Mouse (Mus musculus) brown adipose tissue, adult 24 weeks (tissue): ENCODE results near the gene Lmo3. TPM values are rescaled to one million over a fixed set of nuclear protein-coding genes. Genes with fewer than 3 reads are reported as not detected.

Source experiments
- H3K27ac ChIP-seq: fragments of 200-500 bp; replicated peaks from 2 replicates; pipeline ENCODE4 v1.5.1; 2012; ENCODE audit warnings: low read depth, mild to moderate bottlenecking, low read length
- H3K4me1 ChIP-seq: fragments of 200-500 bp; 2 replicates; pipeline ENCODE4 v1.6.1; 2012; ENCODE audit warnings: low read length, mixed read lengths; ENCODE audit not compliant: control insufficient read depth, insufficient read depth, insufficient read length
- H3K4me3 ChIP-seq: fragments of 200-500 bp; 2 replicates; pipeline ENCODE4 v1.5.1; 2012; ENCODE audit warnings: low read depth, mild to moderate bottlenecking, low read length, moderate library complexity; ENCODE audit not compliant: insufficient read depth
- polyA plus RNA-seq: library from polyadenylated mRNA; stranded (reverse); fragments of >200 nt; gene quantifications from 2 replicates; pipeline ENCODE4 v1.2.4, GENCODE M21; 2012; ENCODE audit not compliant: missing spikeins, insufficient read depth, insufficient read length

Lmo3 gene
- polyA plus RNA-seq, 1 experiment, result not detected

DNA sequence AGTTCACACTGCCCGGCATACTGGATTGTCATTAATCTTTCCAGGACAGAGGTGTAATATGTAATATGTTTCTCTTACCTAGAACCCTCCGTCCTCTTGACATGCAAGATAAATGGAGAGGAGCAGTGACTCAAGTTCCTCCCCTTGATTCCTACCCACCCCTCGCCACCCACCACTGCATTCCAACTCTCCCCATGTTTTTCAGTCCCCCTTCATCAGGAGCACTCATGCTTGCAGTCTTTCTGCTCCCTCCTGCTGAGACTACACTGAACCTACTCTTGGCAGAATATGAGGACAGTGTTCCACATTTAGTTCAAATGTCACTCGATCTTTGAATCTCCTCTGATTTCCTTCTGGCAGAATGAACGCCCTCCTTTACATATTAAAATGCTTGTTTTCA lies 190.7 kb downstream of the Lmo3 start:
- no peaks in the 10 kb centered on the region for H3K4me1 ChIP-seq
- H3K4me3 ChIP-seq, result no peak overlapping the region
- H3K27ac ChIP-seq, result no peak overlapping the region

- H3K4me1 ChIP-seq, result no peaks in the 10 kb centered on the region
- H3K27ac ChIP-seq, result no peak overlapping the region
- H3K4me3 ChIP-seq, result no peak overlapping the region
These were observed 193.4 kb downstream of the Lmo3 start for GRCm38 (mm10) chr6:138388168-138388936.

- Histone ChIP-seq H3K4me1 (no peaks in the 10 kb centered on the region), H3K27ac (no peak overlapping the region), H3K4me3 (no peak overlapping the region)
These were observed 198.6 kb downstream of the Lmo3 start for GRCm38 (mm10) chr6:138383208-138383607.

DNA sequence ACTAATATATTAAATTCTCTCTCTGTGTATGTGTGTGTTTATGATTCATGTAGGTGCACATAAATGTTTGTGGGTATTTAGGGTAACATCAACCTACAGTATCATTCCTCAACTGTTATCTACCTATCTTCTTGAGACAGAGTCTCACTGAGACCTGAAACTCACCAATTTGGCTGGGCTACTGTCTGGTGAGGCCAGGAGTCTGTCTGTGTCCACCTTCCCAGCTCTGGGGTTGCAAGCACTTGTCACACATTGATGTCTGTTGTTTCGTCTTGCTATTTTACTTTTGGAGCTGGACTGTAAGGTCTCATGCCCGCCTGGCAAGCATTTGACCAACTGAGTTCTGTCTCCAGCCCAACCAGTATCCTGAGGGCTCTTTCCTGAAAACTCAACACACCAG lies 210.6 kb downstream of the Lmo3 start:
- H3K4me3 ChIP-seq, result no peak overlapping the region
- H3K4me1 ChIP-seq, result no peaks in the 10 kb centered on the region
- no peak overlapping the region for H3K27ac ChIP-seq

DNA sequence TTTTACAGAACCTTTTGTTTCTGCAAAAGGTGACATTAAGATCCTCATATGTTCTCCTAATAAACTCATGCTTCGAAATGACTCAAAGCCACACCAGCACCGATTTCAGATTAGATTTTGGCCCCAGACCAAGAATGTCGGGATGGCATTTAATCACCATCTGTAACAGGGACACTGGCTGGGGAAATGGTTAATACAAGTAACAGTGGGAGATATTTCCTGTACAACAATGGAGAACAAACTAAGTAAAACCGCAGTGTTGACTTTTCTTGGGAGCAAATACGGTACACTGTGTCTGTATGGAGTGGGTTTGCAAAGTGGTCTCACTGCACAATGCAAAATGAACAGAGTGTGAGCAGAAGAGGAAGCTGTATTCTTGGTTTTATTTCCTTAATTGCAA lies 217.7 kb downstream of the Lmo3 start:
- Histone ChIP-seq H3K4me1 (no peaks in the 10 kb centered on the region), H3K4me3 (no peak overlapping the region), H3K27ac (no peak overlapping the region)

GRCm38 (mm10) chr6:138350587-138351345 lies 231.0 kb downstream of the Lmo3 start:
- no peak overlapping the region for H3K27ac ChIP-seq
- no peak overlapping the region for H3K4me3 ChIP-seq
- H3K4me1 ChIP-seq, result no peaks in the 10 kb centered on the region

- no peak overlapping the region for H3K4me3 ChIP-seq
- no peaks in the 10 kb centered on the region for H3K4me1 ChIP-seq
- H3K27ac ChIP-seq, result no peak overlapping the region
These were observed 235.2 kb downstream of the Lmo3 start for GRCm38 (mm10) chr6:138346558-138346957.

GRCm38 (mm10) chr6:138335858-138336257 lies 245.9 kb downstream of the Lmo3 start:
- no peak overlapping the region for H3K4me3 ChIP-seq
- no peak overlapping the region for H3K27ac ChIP-seq
- no peaks in the 10 kb centered on the region for H3K4me1 ChIP-seq

DNA sequence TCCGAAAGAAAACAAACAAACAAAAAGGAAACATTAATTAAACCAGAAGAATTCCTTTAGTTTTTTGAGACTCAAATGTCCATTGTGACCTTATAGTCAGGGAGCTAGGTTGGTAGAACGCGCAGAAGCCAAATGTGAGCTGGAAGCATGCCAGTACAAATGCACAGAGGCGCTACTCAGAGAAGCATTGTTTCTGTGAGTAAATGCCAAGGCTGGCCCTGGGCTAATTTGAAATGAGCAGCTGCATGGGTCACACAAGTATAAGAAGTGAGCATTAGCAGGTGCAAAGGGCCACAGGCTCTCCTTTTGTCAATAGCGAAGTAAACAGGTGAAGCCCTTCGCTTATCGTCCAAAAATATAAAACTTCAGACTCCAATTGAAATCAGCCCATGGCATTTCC lies 247.8 kb downstream of the Lmo3 start:
- Histone ChIP-seq H3K27ac (no peak overlapping the region), H3K4me1 (no peaks in the 10 kb centered on the region), H3K4me3 (no peak overlapping the region)

- Histone ChIP-seq H3K4me3 (no peak overlapping the region), H3K27ac (no peak overlapping the region), H3K4me1 (no peaks in the 10 kb centered on the region)
These were observed 255.9 kb downstream of the Lmo3 start for GRCm38 (mm10) chr6:138325744-138326400.

GRCm38 (mm10) chr6:138325145-138325544 lies 256.6 kb downstream of the Lmo3 start:
- Histone ChIP-seq H3K4me1 (no peaks in the 10 kb centered on the region), H3K4me3 (no peak overlapping the region), H3K27ac (no peak overlapping the region)

GRCm38 (mm10) chr6:138323325-138323724 lies 258.4 kb downstream of the Lmo3 start:
- Histone ChIP-seq H3K4me3 (no peak overlapping the region), H3K4me1 (no peaks in the 10 kb centered on the region), H3K27ac (no peak overlapping the region)

DNA sequence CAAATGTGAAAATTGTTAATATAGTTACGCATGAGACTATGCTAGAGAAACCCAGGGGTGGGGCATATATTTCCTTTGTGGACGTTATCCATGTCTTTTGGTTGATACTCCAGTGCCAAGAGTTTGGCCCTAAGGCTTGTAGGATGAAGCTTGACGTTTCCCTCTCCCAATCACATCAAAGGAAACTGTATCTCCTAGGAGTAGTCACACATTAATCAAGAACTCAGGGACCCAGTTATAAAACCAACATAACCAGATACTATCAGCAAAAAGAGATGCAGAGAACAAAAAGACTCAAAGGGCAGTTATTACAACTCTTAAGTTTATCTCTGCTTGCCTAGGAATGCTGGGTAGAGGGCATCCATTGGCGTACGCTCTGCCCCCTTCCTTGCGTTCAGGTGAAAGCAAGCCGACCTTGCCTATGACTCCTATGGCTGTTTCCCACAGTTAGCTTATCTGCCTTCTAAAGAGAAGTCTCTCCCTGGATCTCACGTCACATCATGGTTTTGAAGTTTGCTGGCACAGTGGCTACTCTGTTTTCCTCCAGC lies 261.5 kb downstream of the Lmo3 start:
- Histone ChIP-seq H3K4me3 (no peak overlapping the region), H3K4me1 (no peaks in the 10 kb centered on the region), H3K27ac (no peak overlapping the region)
